In genomic region chr14:55642679-55643059, GRCm38 (mm10) we compare ENCODE assay signal across 1 mouse cellular context.
TF ChIP-seq lines count a peak whose summit lies in the region.

No protein-coding gene starts in this region.

TF ChIP-seq in CH12.LX, 34 proteins besides CTCF, POLR2A, EP300 and RAD21 (continued from another document):
- TF ChIP-seq USF2 (conservative IDR thresholded peaks at IDR 0.05; ENCODE audit: low read depth, low read length) = no peak
